Mouse (Mus musculus): Measurements from ENCODE around the gene Ube2c. TPM values are rescaled to one million over a fixed set of nuclear protein-coding genes. Genes with fewer than 3 reads are reported as not detected.

Gene Ube2c
- total RNA-seq, 2 experiments from 2014 or later, result 28.1 to 33.7 TPM

GRCm38 (mm10) chr2:164761971-164762370, 7.7 kb upstream of the Ube2c start:
- no peak for DNase-seq

GRCm38 (mm10) chr2:164762593-164762992, 7.1 kb upstream of the Ube2c start:
- no peak for DNase-seq

GRCm38 (mm10) chr2:164765841-164766240, 3.9 kb upstream of the Ube2c start:
- DNase-seq, result no peak

- DNase-seq, result peak; percentile 57
Measured at GRCm38 (mm10) chr2:164767812-164768540, 1.7 kb upstream of the Ube2c start.

- DNase-seq, result no peak
Measured at GRCm38 (mm10) chr2:164770279-164770678, 581 bp downstream of the Ube2c start.

- DNase-seq, result no peak
Measured at GRCm38 (mm10) chr2:164771123-164771522, 1.4 kb downstream of the Ube2c start.

- DNase-seq, result no peak
Measured at GRCm38 (mm10) chr2:164773229-164773988, 3.7 kb downstream of the Ube2c start.

- DNase-seq, result no peak
Measured at GRCm38 (mm10) chr2:164773989-164774364, 4.3 kb downstream of the Ube2c start.

- no peak for DNase-seq
Measured at GRCm38 (mm10) chr2:164776130-164776529, 6.4 kb downstream of the Ube2c start.

GRCm38 (mm10) chr2:164776801-164777200, 7.1 kb downstream of the Ube2c start:
- no peak for DNase-seq

- no peak for DNase-seq
Measured at GRCm38 (mm10) chr2:164777246-164778014, 7.7 kb downstream of the Ube2c start.

- no peak for DNase-seq
Measured at GRCm38 (mm10) chr2:164778015-164778287, 8.3 kb downstream of the Ube2c start.

GRCm38 (mm10) chr2:164778809-164779208, 9.1 kb downstream of the Ube2c start:
- no peak for DNase-seq

GRCm38 (mm10) chr2:164779481-164780086, 9.9 kb downstream of the Ube2c start, which contains the start of gene Tnnc2:
Gene Tnnc2, minus strand, starts transcription at chr2:164779967.
- no peak for DNase-seq

GRCm38 (mm10) chr2:164781876-164782275, 12.2 kb downstream of the Ube2c start:
- DNase-seq, result no peak

GRCm38 (mm10) chr2:164783926-164784581, 14.4 kb downstream of the Ube2c start:
- no peak for DNase-seq

GRCm38 (mm10) chr2:164784869-164785420, 15.2 kb downstream of the Ube2c start:
- DNase-seq, result no peak

- peak; percentile 96 for DNase-seq
Measured at GRCm38 (mm10) chr2:164785481-164786387, 16.0 kb downstream of the Ube2c start, which contains the start of gene Snx21. Gene Snx21, plus strand, starts transcription at chr2:164785823.

- no peak for DNase-seq
Measured at GRCm38 (mm10) chr2:164786388-164786885, 16.7 kb downstream of the Ube2c start.

GRCm38 (mm10) chr2:164787032-164787431, 17.3 kb downstream of the Ube2c start:
- DNase-seq, result no peak

All from adrenal gland, postnatal 10 days (tissue).